Mouse (Mus musculus) heart, postnatal 0 days (tissue): Measurements from ENCODE around the gene Klhl28. TPM values are rescaled to one million over a fixed set of nuclear protein-coding genes. Genes with fewer than 3 reads are reported as not detected.

Experiments
- ATAC-seq: fragments of 200-750 bp; cut with Nextera tagmentation; 2 replicates; pipeline ENCODE4 v1.8.0; 2017; ENCODE audit warnings: low read depth, moderate number of reproducible peaks, moderate library complexity; ENCODE audit not compliant: insufficient read depth
- DNase-seq: peaks from one replicate; pipeline ENCODE4 v3.0.0-alpha.2; 2016; ENCODE audit warnings: low spot score
- H3K27ac ChIP-seq: fragments of 300-500 bp; sonication (generic); 2 replicates; pipeline ENCODE4 v1.5.1; 2014; ENCODE audit warnings: low read depth, mild to moderate bottlenecking
- H3K27me3 ChIP-seq: fragments of 300-500 bp; sonication (generic); 2 replicates; pipeline ENCODE4 v1.6.1; 2014; ENCODE audit warnings: low read length, mixed read lengths; ENCODE audit not compliant: control insufficient read depth, insufficient read depth
- H3K36me3 ChIP-seq: fragments of 300-500 bp; sonication (generic); replicated peaks from 2 replicates; pipeline ENCODE4 v1.6.1; 2014; ENCODE audit warnings: low read length, mixed read lengths; ENCODE audit not compliant: control insufficient read depth, insufficient read depth
- H3K4me1 ChIP-seq: fragments of 300-500 bp; sonication (generic); 2 replicates; pipeline ENCODE4 v1.6.1; 2014; ENCODE audit warnings: antibody characterized with exemption; ENCODE audit not compliant: control insufficient read depth, insufficient read depth
- H3K4me2 ChIP-seq: fragments of 300-500 bp; sonication (generic); 2 replicates; pipeline ENCODE4 v1.6.1; 2014; ENCODE audit warnings: low read depth, mild to moderate bottlenecking, low read length, moderate library complexity
- H3K4me3 ChIP-seq: fragments of 300-500 bp; sonication (generic); 2 replicates; pipeline ENCODE4 v1.5.1; 2014; ENCODE audit warnings: low read depth, low read length
- H3K9ac ChIP-seq: fragments of 300-500 bp; sonication (generic); replicated peaks from 2 replicates; pipeline ENCODE4 v1.6.1; 2014; ENCODE audit warnings: low read depth, low read length, mixed read lengths
- H3K9me3 ChIP-seq: fragments of 300-500 bp; sonication (generic); replicated peaks from 2 replicates; pipeline ENCODE4 v1.6.1; 2016; ENCODE audit warnings: low read length; ENCODE audit not compliant: control insufficient read depth
- CTCF ChIP-seq: IDR thresholded peaks from 2 replicates; pipeline ENCODE4 v1.5.1; 2016; ENCODE audit warnings: antibody characterized with exemption, control low read depth, low read depth
- EP300 ChIP-seq: IDR thresholded peaks from 2 replicates; pipeline ENCODE4 v1.6.1; 2016; ENCODE audit warnings: antibody characterized with exemption, low read depth
- WGBS: fragments of 180-500 bp; shearing (Covaris S2); extraction: QIAGEN DNeasy Blood & Tissue Kit; methylation state at CpG from one replicate; pipeline ENCODE4 v1.1.7; 2014; 5-methylcytosine and 5-hydroxymethylcytosine counted together
- polyA plus RNA-seq: library from polyadenylated mRNA; unstranded; fragments of >200 nt; fragmentation: Nextera tagmentation; extraction: Ambion mirVana; gene quantifications from 2 replicates; pipeline ENCODE4 v1.2.1, GENCODE M21; 2015
- total RNA-seq: library from RNA; depleted of rRNA; stranded (reverse); fragments of >200 nt; gene quantifications from 2 replicates; pipeline ENCODE4 v1.2.3, GENCODE M21; 2014; ENCODE audit warnings: low replicate concordance; rRNA removed

Klhl28 gene
- total and polyA plus RNA-seq, 2 experiments from 2014 or later = 9.2 to 9.5 TPM

GRCm38 (mm10) chr12:64912996-64913395, 52.3 kb downstream of the Klhl28 start:
- TF ChIP-seq CTCF = no peak
- TF ChIP-seq EP300 = no peak
- ATAC-seq (no peak), DNase-seq (no peak)
- Histone ChIP-seq H3K9me3 (no peaks in the 10 kb centered on the region), H3K4me2 (no peak overlapping the region), H3K4me1 (no peaks in the 10 kb centered on the region), H3K27me3 (no peaks in the 10 kb centered on the region), H3K27ac (no peak overlapping the region), H3K36me3 (no peaks in the 10 kb centered on the region), H3K9ac (no peak overlapping the region), H3K4me3 (no peak overlapping the region)
- 53% methylated on average over 6 of the region's 6 CpGs for WGBS

- ATAC-seq = no peak
- no peaks in the 10 kb centered on the region for H3K36me3 ChIP-seq
- H3K27ac ChIP-seq = no peak overlapping the region
These were observed 62.1 kb downstream of the Klhl28 start for GRCm38 (mm10) chr12:64903186-64903585.

GRCm38 (mm10) chr12:64902506-64902905, 62.8 kb downstream of the Klhl28 start:
- H3K9ac ChIP-seq = no peak overlapping the region
- ATAC-seq (peak; percentile 64; the same call in 1 of the 2 replicates), DNase-seq (peak; percentile 26)
- no peak overlapping the region for H3K27ac ChIP-seq
- no peak for TF ChIP-seq CTCF
- TF ChIP-seq EP300 = no peak
- H3K36me3 ChIP-seq = no peaks in the 10 kb centered on the region
- no peaks in the 10 kb centered on the region for H3K27me3 ChIP-seq
- no peak overlapping the region for H3K4me3 ChIP-seq
- H3K4me1 ChIP-seq = no peaks in the 10 kb centered on the region
- 19% methylated on average over 8 of the region's 8 CpGs for WGBS
- H3K4me2 ChIP-seq = no peak overlapping the region
- no peaks in the 10 kb centered on the region for H3K9me3 ChIP-seq

More at GRCm38 (mm10) chr12:64903186-64903585, 62.1 kb downstream of the Klhl28 start:
- no peaks in the 10 kb centered on the region for H3K4me1 ChIP-seq
- no peak overlapping the region for H3K4me2 ChIP-seq
- no peaks in the 10 kb centered on the region for H3K9me3 ChIP-seq
- DNase-seq = no peak
- 59% methylated on average over 8 of the region's 8 CpGs for whole genome bisulfite sequencing
- H3K27me3 ChIP-seq = no peaks in the 10 kb centered on the region
- H3K9ac ChIP-seq = no peak overlapping the region
- TF ChIP-seq CTCF (no peak), EP300 (no peak)
- H3K4me3 ChIP-seq = no peak overlapping the region

- no peak overlapping the region for H3K9ac ChIP-seq
- ATAC-seq = no peak
- no peaks in the 10 kb centered on the region for H3K4me1 ChIP-seq
- 27% methylated on average over 4 of the region's 4 CpGs for WGBS
- no peak overlapping the region for H3K27ac ChIP-seq
- peak; percentile 29 for DNase-seq
- TF ChIP-seq EP300 (no peak), CTCF (peak; percentile 91)
- no peaks in the 10 kb centered on the region for H3K36me3 ChIP-seq
- H3K4me3 ChIP-seq = no peak overlapping the region
- H3K9me3 ChIP-seq = no peaks in the 10 kb centered on the region
- H3K4me2 ChIP-seq = no peak overlapping the region
- no peaks in the 10 kb centered on the region for H3K27me3 ChIP-seq
These were observed 68.1 kb downstream of the Klhl28 start for GRCm38 (mm10) chr12:64897060-64897730.

Other genes starting within 250 kb of the Klhl28 start
- gene Gm527, start 47.6 kb downstream of the Klhl28 start, total RNA-seq = 1.1 and 6.5 TPM in 2 replicates
- gene Gm527, start 47.6 kb downstream of the Klhl28 start, polyA plus RNA-seq = 1.6 and 1.9 TPM in 2 replicates
- gene Togaram1, start 270 bp upstream of the Klhl28 start, total RNA-seq = 15.3 and 18.5 TPM in 2 replicates
- 9.5 and 10.7 TPM in 2 replicates for gene Togaram1, start 270 bp upstream of the Klhl28 start, polyA plus RNA-seq
- gene Prpf39, start 70.8 kb upstream of the Klhl28 start, total RNA-seq = 19.4 and 20.8 TPM in 2 replicates
- gene Prpf39, start 70.8 kb upstream of the Klhl28 start, polyA plus RNA-seq = 18.1 and 20.0 TPM in 2 replicates
- gene Fkbp3, start 108.5 kb upstream of the Klhl28 start, total RNA-seq = 200 and 520 TPM in 2 replicates
- 604 and 668 TPM in 2 replicates for gene Fkbp3, start 108.5 kb upstream of the Klhl28 start, polyA plus RNA-seq
- 4.6 and 7.6 TPM in 2 replicates for gene Fancm, start 110.1 kb upstream of the Klhl28 start, total RNA-seq
- gene Fancm, start 110.1 kb upstream of the Klhl28 start, polyA plus RNA-seq = 4.5 and 5.0 TPM in 2 replicates
- gene Mis18bp1, start 207.1 kb upstream of the Klhl28 start, total RNA-seq = 6.0 and 8.5 TPM in 2 replicates
- 10.2 and 12.5 TPM in 2 replicates for gene Mis18bp1, start 207.1 kb upstream of the Klhl28 start, polyA plus RNA-seq